Mouse (Mus musculus): ENCODE data around the gene Cspg5.

GRCm38 (mm10) chr9:110263181-110263580 is 19.6 kb downstream of the Cspg5 start:
- TF ChIP-seq CTCF (IDR thresholded peaks at IDR 0.05; ENCODE audit: borderline replicate concordance, extremely low read depth, insufficient read depth, insufficient read length) (no peak), POLR2A (IDR thresholded peaks at IDR 0.05; ENCODE audit: borderline replicate concordance, extremely low read depth, insufficient read depth, insufficient read length, poor library complexity, severe bottlenecking) (no peak)

Data from brain, embryonic 14.5 days (tissue).